Mouse (Mus musculus): ENCODE measurements at regions not wholly inside any gene's neighbourhood (a gene's known extent, or its start where the extent isn't known, plus 50 kb on each side); places are given as distances from the start of the nearest gene placed in this dataset.

DNA sequence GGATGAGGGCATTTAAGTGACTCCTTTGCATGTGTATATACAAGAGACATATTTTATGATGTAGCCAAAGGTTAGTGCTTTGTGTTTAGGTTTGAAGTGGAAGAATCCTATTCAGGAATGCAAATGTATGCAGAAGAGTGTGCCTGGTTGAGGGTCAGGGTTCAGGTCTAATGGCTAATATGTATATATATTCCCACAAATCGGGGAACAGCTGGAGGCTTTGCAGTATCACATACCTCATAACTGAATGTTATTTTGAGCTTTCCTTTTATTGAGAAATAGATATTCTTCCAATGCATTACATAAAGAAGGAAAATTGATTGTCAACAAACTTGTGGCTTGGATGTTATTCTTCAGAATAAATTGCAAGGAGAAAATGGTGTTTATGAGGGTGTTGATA, 239.9 kb downstream of the Fam173b start:
- no peak overlapping the region for H3K27ac ChIP-seq (ENCODE audit: control insufficient read depth, low read depth, low read length)
- no peak overlapping the region for H3K4me3 ChIP-seq (ENCODE audit: control insufficient read depth in 1 of 2, insufficient read depth in 1 of 2, low read depth in 2 of 2, low read length in 2 of 2)
- DNase-seq (ENCODE audit: low read depth, low spot score), result no peak
- H3K27me3 ChIP-seq (ENCODE audit: control insufficient read depth in 1 of 2, insufficient read depth in 2 of 2, low read length in 2 of 2), result no peaks in the 10 kb centered on the region
- no peak overlapping the region for H3K9ac ChIP-seq (ENCODE audit: control insufficient read depth, low read depth, low read length, poor library complexity, severe bottlenecking)
- no peaks in the 10 kb centered on the region for H3K4me1 ChIP-seq (ENCODE audit: control insufficient read depth in 1 of 2, insufficient read depth in 2 of 2, low read length in 2 of 2)
- no peaks in the 10 kb centered on the region for H3K79me2 ChIP-seq (ENCODE audit: control insufficient read depth, insufficient read depth, low read length, poor library complexity)
- H3K9me3 ChIP-seq (replicated peaks; ENCODE audit: insufficient read depth, low read length), result no peaks in the 10 kb centered on the region
- TF ChIP-seq TBP (IDR thresholded peaks at IDR 0.05; ENCODE audit: low read depth, low read length) (no peak), POLR2AphosphoS2 (IDR thresholded peaks at IDR 0.05; ENCODE audit: low read length) (no peak), MAZ (IDR thresholded peaks at IDR 0.05; ENCODE audit: low read depth, low read length) (no peak), CTCF (IDR thresholded peaks at IDR 0.05 in 2 of 3, conservative IDR thresholded peaks at IDR 0.05 in 1 of 3; ENCODE audit: control insufficient read depth in 1 of 3, insufficient read depth in 1 of 3, low read depth in 2 of 3, low read length in 3 of 3, poor library complexity in 1 of 3, severe bottlenecking in 1 of 3) (no peak), BHLHE40 (IDR thresholded peaks at IDR 0.05; ENCODE audit: borderline replicate concordance, low read depth, low read length) (no peak), ELF1 (IDR thresholded peaks at IDR 0.05; ENCODE audit: low read depth, low read length) (no peak), MAFK (IDR thresholded peaks at IDR 0.05; ENCODE audit: borderline replicate concordance, low read depth, low read length) (no peak), GABPA (IDR thresholded peaks at IDR 0.05; ENCODE audit: low read depth, low read length) (no peak)
- H3K36me3 ChIP-seq (ENCODE audit: control insufficient read depth in 1 of 2, insufficient read depth in 2 of 2, low read length in 2 of 2), result no peaks in the 10 kb centered on the region

DNA sequence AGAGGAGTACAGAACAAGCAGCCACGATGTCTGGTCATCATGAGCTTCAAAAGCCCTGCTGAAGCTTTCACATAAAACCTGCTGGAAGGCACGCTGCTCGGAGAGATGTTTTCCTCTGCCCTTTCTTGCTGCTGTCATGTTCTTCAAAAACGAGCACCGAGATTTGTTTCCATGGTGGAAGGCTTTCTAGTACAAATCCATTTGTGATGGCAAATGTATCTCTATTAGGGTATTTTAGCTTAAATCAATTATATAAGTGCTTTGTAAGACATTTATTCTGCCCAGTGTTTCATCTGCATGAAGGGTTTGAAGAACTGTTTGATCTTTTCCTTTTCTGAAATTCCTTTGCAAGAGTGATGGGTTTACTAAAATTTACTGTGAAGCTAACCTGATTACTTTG, 253.1 kb downstream of the Fam173b start:
- no peak overlapping the region for H3K9ac ChIP-seq (ENCODE audit: control insufficient read depth, low read depth, low read length, poor library complexity, severe bottlenecking)
- H3K27me3 ChIP-seq (ENCODE audit: control insufficient read depth in 1 of 2, insufficient read depth in 2 of 2, low read length in 2 of 2), result no peaks in the 10 kb centered on the region
- no peak for DNase-seq (ENCODE audit: low read depth, low spot score)
- H3K9me3 ChIP-seq (replicated peaks; ENCODE audit: insufficient read depth, low read length), result no peaks in the 10 kb centered on the region
- H3K27ac ChIP-seq (ENCODE audit: control insufficient read depth, low read depth, low read length), result no peak overlapping the region
- H3K36me3 ChIP-seq (ENCODE audit: control insufficient read depth in 1 of 2, insufficient read depth in 2 of 2, low read length in 2 of 2), result no peaks in the 10 kb centered on the region
- H3K4me1 ChIP-seq (ENCODE audit: control insufficient read depth in 1 of 2, insufficient read depth in 2 of 2, low read length in 2 of 2), result no peaks in the 10 kb centered on the region; a peak in 1 of 4 replicates
- no peak overlapping the region for H3K4me3 ChIP-seq (ENCODE audit: control insufficient read depth in 1 of 2, insufficient read depth in 1 of 2, low read depth in 2 of 2, low read length in 2 of 2)
- TF ChIP-seq ZKSCAN1 (IDR thresholded peaks at IDR 0.05; ENCODE audit: low read depth, low read length), result no peak
- no peak for TF ChIP-seq USF1 (IDR thresholded peaks at IDR 0.05; ENCODE audit: low read depth, low read length)
- no peak for TF ChIP-seq POLR2AphosphoS2 (IDR thresholded peaks at IDR 0.05; ENCODE audit: low read length)
- TF ChIP-seq ZC3H11A (IDR thresholded peaks at IDR 0.05; ENCODE audit: low read depth, low read length), result no peak
- TF ChIP-seq NRF1 (IDR thresholded peaks at IDR 0.05; ENCODE audit: insufficient read depth, low read depth, low read length, poor library complexity, severe bottlenecking), result no peak
- no peak for TF ChIP-seq MYB (IDR thresholded peaks at IDR 0.05; ENCODE audit: low read depth, low read length)
- TF ChIP-seq MXI1 (IDR thresholded peaks at IDR 0.05; ENCODE audit: low read depth, low read length), result no peak
- TF ChIP-seq MEF2A (IDR thresholded peaks at IDR 0.05; ENCODE audit: extremely low read depth, insufficient replicate concordance, low read depth, low read length, poor library complexity, severe bottlenecking), result no peak
- no peak for TF ChIP-seq POLR2AphosphoS5 (IDR thresholded peaks at IDR 0.05; ENCODE audit: borderline replicate concordance, low read depth, low read length)
- no peak for TF ChIP-seq ETS1 (IDR thresholded peaks at IDR 0.05; ENCODE audit: low read depth, low read length)
- no peak for TF ChIP-seq MAFK (IDR thresholded peaks at IDR 0.05; ENCODE audit: borderline replicate concordance, low read depth, low read length)
- no peak for TF ChIP-seq POLR2A (IDR thresholded peaks at IDR 0.05; ENCODE audit: control insufficient read depth in 1 of 2, insufficient read depth in 1 of 2, low read depth in 1 of 2, low read length in 2 of 2, poor library complexity in 1 of 2)
- H3K79me2 ChIP-seq (ENCODE audit: control insufficient read depth, insufficient read depth, low read length, poor library complexity), result no peaks in the 10 kb centered on the region
